Mouse (Mus musculus) thymus, postnatal 14 days (tissue): Measurements from ENCODE around the gene Rarg.

Experiments used
- DNase-seq: peaks from one replicate; pipeline ENCODE4 v3.0.0; 2021

The Rarg gene

GRCm38 (mm10) chr15:102203835-102204381 lies 53.4 kb downstream of the Rarg start:
- peak; percentile 82 for DNase-seq

GRCm38 (mm10) chr15:102202971-102203834 lies 54.1 kb downstream of the Rarg start, which contains the start of gene Zfp740:
Zfp740 (plus strand) TSS chr15:102203249.
- peak; percentile 99 for DNase-seq

- no peak for DNase-seq
Measured at GRCm38 (mm10) chr15:102198841-102199240, 58.5 kb downstream of the Rarg start.

- DNase-seq: no peak
Measured at GRCm38 (mm10) chr15:102195373-102195772, 61.9 kb downstream of the Rarg start.

GRCm38 (mm10) chr15:102194439-102194838 lies 62.9 kb downstream of the Rarg start:
- no peak for DNase-seq

- no peak for DNase-seq
Measured at GRCm38 (mm10) chr15:102193652-102194051, 63.7 kb downstream of the Rarg start.

- DNase-seq: no peak
Measured at GRCm38 (mm10) chr15:102192820-102193386, 64.4 kb downstream of the Rarg start.

- no peak for DNase-seq
Measured at GRCm38 (mm10) chr15:102192271-102192812, 65.0 kb downstream of the Rarg start.

GRCm38 (mm10) chr15:102191699-102192098 lies 65.6 kb downstream of the Rarg start:
- no peak for DNase-seq

- DNase-seq: no peak
Measured at GRCm38 (mm10) chr15:102188883-102189282, 68.4 kb downstream of the Rarg start.

- no peak for DNase-seq
Measured at GRCm38 (mm10) chr15:102188096-102188495, 69.2 kb downstream of the Rarg start.

GRCm38 (mm10) chr15:102186239-102186638 lies 71.1 kb downstream of the Rarg start:
- no peak for DNase-seq
